Mouse (Mus musculus): ENCODE measurements around the gene Vmn2r104.

Vmn2r104 gene

GRCm38 (mm10) chr17:20048236-20048635 is at the start of gene Vmn2r104:
Gene Vmn2r104 (minus strand): TSS chr17:20048336.
- DNase-seq (ENCODE audit: low read depth, low spot score) = no peak

- DNase-seq (ENCODE audit: low read depth, low spot score) = no peak
These were observed 26.0 kb upstream of the Vmn2r104 start for GRCm38 (mm10) chr17:20074090-20074489.

- DNase-seq (ENCODE audit: low read depth, low spot score) = no peak
These were observed 23.7 kb upstream of the Vmn2r104 start for GRCm38 (mm10) chr17:20071656-20072396.
